Mouse (Mus musculus) stomach, postnatal 0 days (tissue): ENCODE results near the gene Gm43738. TPM values are rescaled to one million over a fixed set of nuclear protein-coding genes. Genes with fewer than 3 reads are reported as not detected.

ENCODE experiments used
- ATAC-seq: fragments of 200-750 bp; cut with Nextera tagmentation; 2 replicates; pipeline ENCODE4 v1.8.0; 2017; ENCODE audit not compliant: low FRiP score, low TSS enrichment
- DNase-seq: peaks from one replicate; pipeline ENCODE4 v3.0.0-alpha.2; 2016; ENCODE audit warnings: low spot score
- H3K27ac ChIP-seq: fragments of 300-500 bp; sonication (generic); replicated peaks from 2 replicates; pipeline ENCODE4 v1.5.1; 2014; ENCODE audit warnings: mild to moderate bottlenecking, control low read depth
- H3K27me3 ChIP-seq: fragments of 300-500 bp; sonication (generic); 2 replicates; pipeline ENCODE4 v1.6.1; 2014; ENCODE audit warnings: low read length; ENCODE audit not compliant: control insufficient read depth, insufficient read depth
- H3K36me3 ChIP-seq: fragments of 300-500 bp; sonication (generic); 2 replicates; pipeline ENCODE4 v1.6.1; 2014; ENCODE audit warnings: low read length, mixed read lengths; ENCODE audit not compliant: control insufficient read depth, insufficient read depth
- H3K4me1 ChIP-seq: fragments of 300-500 bp; sonication (generic); replicated peaks from 2 replicates; pipeline ENCODE4 v1.6.1; 2014; ENCODE audit warnings: antibody characterized with exemption; ENCODE audit not compliant: control insufficient read depth, insufficient read depth
- H3K4me2 ChIP-seq: fragments of 300-500 bp; sonication (generic); replicated peaks from 2 replicates; pipeline ENCODE4 v1.6.1; 2014; ENCODE audit warnings: low read depth, mild to moderate bottlenecking, control low read depth, moderate library complexity
- H3K4me3 ChIP-seq: fragments of 300-500 bp; sonication (generic); 2 replicates; pipeline ENCODE4 v1.5.1; 2014; ENCODE audit warnings: low read depth, low read length, control low read depth
- H3K9ac ChIP-seq: fragments of 300-500 bp; sonication (generic); 2 replicates; pipeline ENCODE4 v1.6.1; 2014; ENCODE audit warnings: mild to moderate bottlenecking, low read length, control low read depth, mixed read lengths
- H3K9me3 ChIP-seq: fragments of 300-500 bp; sonication (generic); 2 replicates; pipeline ENCODE4 v1.6.1; 2016; ENCODE audit warnings: low read length; ENCODE audit not compliant: control insufficient read depth
- CTCF ChIP-seq: IDR thresholded peaks from 2 replicates; pipeline ENCODE4 v1.5.1; 2016; ENCODE audit warnings: antibody characterized with exemption, low read depth, mild to moderate bottlenecking, moderate library complexity
- EP300 ChIP-seq: optimal IDR thresholded peaks from 2 replicates; pipeline ENCODE3; 2016; ENCODE audit warnings: antibody characterized with exemption
- WGBS: fragments of 180-500 bp; shearing (Covaris S2); extraction: QIAGEN DNeasy Blood & Tissue Kit; methylation state at CpG from one replicate; pipeline ENCODE4 v1.1.7; 2014; 5-methylcytosine and 5-hydroxymethylcytosine counted together
- polyA plus RNA-seq: library from polyadenylated mRNA; unstranded; fragments of >200 nt; fragmentation: Nextera tagmentation; extraction: Ambion mirVana; gene quantifications from 2 replicates; pipeline ENCODE4 v1.2.1, GENCODE M21; 2015

The Gm43738 gene
- polyA plus RNA-seq, 1 experiment from 2014 or later: 0.17 TPM

DNA sequence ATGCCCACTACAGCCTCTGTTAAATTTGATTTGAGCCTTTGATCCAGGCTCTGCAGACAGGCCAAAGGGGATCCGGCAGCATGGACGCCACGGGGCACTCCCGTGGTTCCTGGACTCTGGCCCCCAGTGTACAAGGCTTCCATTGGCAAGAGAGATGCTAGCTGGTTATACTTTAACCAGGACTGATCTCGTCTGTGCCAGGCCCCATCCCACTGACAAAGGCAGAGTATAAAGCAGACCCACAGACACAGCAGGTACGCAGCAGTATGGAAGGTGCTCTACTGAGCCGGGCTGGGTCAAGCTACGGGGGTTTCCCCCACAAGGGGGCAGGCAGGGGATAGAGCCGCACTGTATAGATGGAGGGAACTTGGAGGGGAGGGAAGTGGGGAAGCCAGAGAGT lies 35.5 kb upstream of the Gm43738 start:
- H3K9me3 ChIP-seq: no peaks in the 10 kb centered on the region
- no peak overlapping the region for H3K9ac ChIP-seq
- H3K4me2 ChIP-seq: no peak overlapping the region
- 0 out of 2 replicates have a peak overlapping the region, but pooled peaks have one; percentile 8 for H3K27ac ChIP-seq
- no peak overlapping the region for H3K4me3 ChIP-seq
- no peaks in the 10 kb centered on the region for H3K36me3 ChIP-seq
- H3K4me1 ChIP-seq: no peaks in the 10 kb centered on the region
- H3K27me3 ChIP-seq: no peaks in the 10 kb centered on the region
- TF ChIP-seq EP300 (no peak), CTCF (peak; percentile 53)
- WGBS: 33% methylated on average over 9 of the region's 9 CpGs
- ATAC-seq: peak; percentile 74
- DNase-seq: peak; percentile 74

DNA sequence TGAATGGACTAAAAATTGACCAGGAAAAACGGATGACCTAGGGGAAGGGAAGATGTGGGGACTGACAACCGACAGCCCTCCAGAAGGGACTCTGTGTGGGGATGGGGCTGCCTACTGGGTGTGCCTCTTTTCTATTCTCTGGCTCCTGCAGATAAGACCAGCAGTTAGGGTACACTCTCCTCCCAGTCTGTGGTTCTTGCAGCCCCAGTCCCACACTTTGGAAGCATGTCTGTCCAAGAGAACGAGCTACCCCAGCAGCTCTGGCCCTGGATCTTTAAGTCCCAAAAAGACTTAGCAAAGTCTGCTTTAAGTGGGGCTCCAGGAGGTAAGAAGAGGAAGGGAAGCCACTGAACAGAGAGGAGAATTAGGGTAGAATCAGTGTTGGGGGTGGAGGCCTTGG lies 35.1 kb upstream of the Gm43738 start, which contains the start of gene Pklr:
Pklr (plus strand) TSS at position 185 of the 400 bp plus-strand sequence.
- no peaks in the 10 kb centered on the region for H3K4me1 ChIP-seq
- 50% methylated on average over 3 of the region's 3 CpGs for WGBS
- no peak within 1 kb of the TSS for H3K4me3 ChIP-seq
- TF ChIP-seq CTCF (no peak), EP300 (no peak)
- ATAC-seq (no peak), DNase-seq (no peak)
- H3K27me3 ChIP-seq: no peaks in the 10 kb centered on the region
- H3K27ac ChIP-seq: 0 out of 2 replicates have a peak within 1 kb of the TSS, but pooled peaks have one; percentile 8
- H3K4me2 ChIP-seq: no peak within 1 kb of the TSS; the same call in 1 of the 2 replicates
- H3K9ac ChIP-seq: no peak within 1 kb of the TSS
- H3K9me3 ChIP-seq: no peaks in the 10 kb centered on the region
- H3K36me3 ChIP-seq: no peaks in the 10 kb centered on the region

DNA sequence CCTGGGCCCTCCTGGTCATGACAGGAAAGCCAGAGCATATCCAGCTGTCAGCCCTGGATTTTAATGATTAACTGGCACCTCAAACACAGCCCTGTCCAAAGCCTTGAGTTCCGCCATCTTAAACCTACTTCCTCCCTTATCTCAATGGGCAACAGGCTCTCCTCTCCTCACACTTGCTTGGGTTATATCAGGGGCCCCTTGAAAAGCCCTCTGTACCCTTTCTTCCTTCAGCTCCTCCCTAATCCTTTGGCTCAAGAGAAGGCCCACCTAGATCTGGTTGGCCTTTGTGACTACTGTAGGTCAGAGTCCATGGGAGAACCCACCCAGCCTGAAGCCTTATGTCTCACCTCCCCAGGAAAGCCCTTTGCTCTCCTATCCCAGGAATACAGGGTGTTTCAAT lies 32.9 kb upstream of the Gm43738 start:
- Histone ChIP-seq H3K9ac (no peak overlapping the region), H3K27me3 (no peaks in the 10 kb centered on the region), H3K4me3 (no peak overlapping the region), H3K4me2 (no peak overlapping the region), H3K4me1 (no peaks in the 10 kb centered on the region), H3K9me3 (no peaks in the 10 kb centered on the region), H3K27ac (no peak overlapping the region), H3K36me3 (no peaks in the 10 kb centered on the region)
- 71% methylated on average over 1 of the region's 1 CpGs for WGBS
- ATAC-seq (peak; percentile 27), DNase-seq (no peak)
- TF ChIP-seq CTCF: no peak
- no peak for TF ChIP-seq EP300

DNA sequence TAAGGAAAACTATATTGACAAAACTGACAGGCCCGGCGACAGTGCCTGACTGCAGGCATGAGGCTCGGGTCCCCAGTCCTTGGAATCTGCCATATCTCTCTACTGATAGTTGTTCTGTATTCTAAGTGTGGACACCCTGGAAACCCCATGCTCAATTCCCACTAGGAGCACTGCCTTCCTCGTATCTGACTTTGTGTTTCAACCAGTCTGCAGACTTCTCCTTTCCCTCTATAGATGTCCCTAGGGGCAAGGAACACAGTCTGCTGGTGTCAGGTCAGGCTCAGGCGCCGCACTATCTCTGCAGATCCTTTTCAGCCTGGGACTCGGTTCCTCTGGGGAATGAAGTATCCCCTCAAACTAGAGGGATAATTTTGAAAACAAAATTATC lies 32.2 kb upstream of the Gm43738 start:
- 71% methylated on average over 7 of the region's 7 CpGs for WGBS
- H3K4me1 ChIP-seq: no peaks in the 10 kb centered on the region
- no peak overlapping the region for H3K4me3 ChIP-seq
- no peak overlapping the region for H3K9ac ChIP-seq
- H3K9me3 ChIP-seq: no peaks in the 10 kb centered on the region
- no peaks in the 10 kb centered on the region for H3K36me3 ChIP-seq
- DNase-seq: no peak
- TF ChIP-seq EP300 (no peak), CTCF (no peak)
- no peaks in the 10 kb centered on the region for H3K27me3 ChIP-seq
- no peak for ATAC-seq
- no peak overlapping the region for H3K27ac ChIP-seq
- no peak overlapping the region for H3K4me2 ChIP-seq

DNA sequence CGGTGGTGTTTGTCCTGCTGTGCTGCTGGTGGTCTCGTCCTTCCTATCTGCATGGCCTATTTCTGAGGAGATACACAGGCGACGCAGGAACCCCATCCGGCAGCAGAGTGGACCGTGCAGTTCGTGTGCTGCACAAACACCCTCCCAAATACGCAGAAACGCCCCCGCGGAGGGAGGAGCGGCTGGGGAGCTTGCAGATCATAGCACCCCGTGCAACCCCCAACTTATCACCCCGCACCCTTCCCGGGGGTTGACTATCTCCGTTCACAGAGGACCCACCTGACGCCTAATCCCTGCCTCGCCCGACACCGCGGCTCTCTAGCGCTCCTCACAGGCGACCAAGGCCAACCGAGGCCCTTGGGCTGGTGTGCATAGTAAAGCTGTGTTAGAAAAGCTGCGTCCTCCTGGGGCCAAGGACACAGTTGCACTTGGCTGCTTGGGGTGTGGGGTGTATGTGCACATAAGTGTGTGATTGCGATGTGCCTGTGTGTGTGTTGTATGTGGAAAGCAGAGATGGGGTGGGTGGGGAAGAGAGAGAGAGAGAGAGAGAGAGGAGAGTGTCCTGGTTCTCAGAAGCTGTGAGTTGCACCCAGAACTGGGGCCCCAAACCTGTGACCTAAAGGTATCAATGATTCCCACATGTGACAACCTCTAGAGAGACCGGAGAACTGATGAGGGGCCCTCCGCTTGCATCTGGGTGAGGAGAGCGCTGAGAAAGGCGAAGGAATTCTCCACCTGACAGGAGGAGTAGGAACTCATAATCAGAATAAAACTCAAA lies 31.6 kb upstream of the Gm43738 start:
- H3K27ac ChIP-seq: no peak overlapping the region
- no peaks in the 10 kb centered on the region for H3K36me3 ChIP-seq
- peak overlapping the region; percentile 58 for H3K4me2 ChIP-seq
- peak; percentile 57 for ATAC-seq
- TF ChIP-seq EP300: no peak
- peak; percentile 70 for TF ChIP-seq CTCF
- peak; percentile 63 for DNase-seq
- H3K27me3 ChIP-seq: no peaks in the 10 kb centered on the region
- peak overlapping the region; percentile 24 for H3K4me3 ChIP-seq
- H3K9me3 ChIP-seq: no peaks in the 10 kb centered on the region
- 13% methylated on average over 30 of the region's 30 CpGs for WGBS
- H3K9ac ChIP-seq: peak overlapping the region; percentile 23; the same call in 1 of the 2 replicates
- H3K4me1 ChIP-seq: no peaks in the 10 kb centered on the region

DNA sequence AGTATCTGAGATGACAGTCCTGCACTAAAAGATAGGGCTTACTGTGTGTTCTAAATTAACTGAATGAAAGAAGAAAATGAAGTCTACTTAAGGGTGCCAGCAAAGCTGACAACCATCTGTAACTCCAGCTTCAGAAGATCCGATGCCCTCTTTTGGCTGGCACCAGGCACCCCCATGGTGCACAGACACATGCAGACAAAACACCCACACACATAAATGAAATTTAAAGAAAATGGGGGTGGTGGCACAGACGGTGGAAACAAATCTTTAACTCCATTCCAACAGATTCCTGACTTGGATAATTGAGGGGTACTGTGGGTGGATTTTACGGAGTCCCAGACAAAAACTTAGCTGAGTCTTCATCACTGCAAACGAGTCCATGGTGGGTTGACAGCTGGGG lies 30.9 kb upstream of the Gm43738 start:
- no peaks in the 10 kb centered on the region for H3K4me1 ChIP-seq
- no peaks in the 10 kb centered on the region for H3K36me3 ChIP-seq
- TF ChIP-seq EP300 (no peak), CTCF (no peak)
- no peak overlapping the region for H3K27ac ChIP-seq
- H3K9ac ChIP-seq: no peak overlapping the region
- DNase-seq (no peak), ATAC-seq (no peak)
- peak overlapping the region; percentile 58; the same call in 1 of the 2 replicates for H3K4me2 ChIP-seq
- WGBS: 37% methylated on average over 4 of the region's 4 CpGs
- H3K27me3 ChIP-seq: no peaks in the 10 kb centered on the region
- H3K9me3 ChIP-seq: no peaks in the 10 kb centered on the region
- H3K4me3 ChIP-seq: no peak overlapping the region
